21 mouse cellular contexts compared by ENCODE assay signal in the genomic region with DNA sequence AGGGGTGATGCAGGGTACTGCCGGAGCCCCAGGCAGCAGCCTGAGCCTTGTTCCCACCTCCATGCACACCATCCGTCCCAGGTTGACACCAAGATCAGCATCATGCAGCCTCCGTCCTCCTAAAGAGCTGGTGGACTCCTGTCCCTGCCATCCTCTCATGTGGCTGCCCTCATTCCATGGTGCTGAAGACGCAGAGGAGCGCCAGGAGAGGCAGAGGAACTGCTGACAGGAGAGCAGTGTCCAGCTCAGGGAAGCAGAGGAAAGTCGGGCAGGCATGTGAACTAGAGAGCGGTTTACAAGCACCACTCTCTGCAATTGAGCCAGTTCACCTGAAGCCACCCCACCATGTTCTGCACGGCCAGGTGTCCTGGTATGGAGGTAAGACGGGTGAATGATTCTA.
"Had no signal": no experiment of that assay in that cellular context is flagged by ENCODE, and none has a peak within 500 bp of the region (broad histone marks: within the 10 kb centered on the region; RNA-seq: fewer than 3 reads in every experiment).

No protein-coding gene starts in this region.

- H3K4me1 ChIP-seq: limb, embryonic 12.5 days; midbrain, embryonic 12.5 days; midbrain, embryonic 15.5 days; neural tube, embryonic 12.5 days; neural tube, embryonic 15.5 days had no signal

- H3K4me2 ChIP-seq: limb, embryonic 12.5 days; lung, embryonic 14.5 days; midbrain, embryonic 12.5 days; midbrain, embryonic 15.5 days; neural tube, embryonic 12.5 days; neural tube, embryonic 15.5 days had no signal

- DNase-seq: kidney, adult 2 months; kidney, postnatal 36 days; layer of hippocampus, postnatal 36 days; lung, embryonic 14.5 days; right cerebral cortex, adult 18-20 months; right cerebral cortex, postnatal 14 days; right cerebral cortex, postnatal 4 days; thymus, adult 2 months; thymus, postnatal 25 days had no signal

- H3K27ac ChIP-seq: kidney, postnatal 0 days; left cerebral cortex, adult 2 months; limb, embryonic 12.5 days; liver, embryonic 14.5 days; macrophage; midbrain, embryonic 12.5 days; midbrain, embryonic 15.5 days; neural tube, embryonic 12.5 days; neural tube, embryonic 15.5 days had no signal

- H3K9me3 ChIP-seq: limb, embryonic 12.5 days; midbrain, embryonic 12.5 days; midbrain, embryonic 15.5 days; neural tube, embryonic 12.5 days; neural tube, embryonic 15.5 days had no signal

- H3K9ac ChIP-seq: limb, embryonic 12.5 days; liver, embryonic 14.5 days; liver, postnatal 0 days; lung, embryonic 14.5 days; midbrain, embryonic 12.5 days; midbrain, embryonic 15.5 days; neural tube, embryonic 12.5 days; neural tube, embryonic 15.5 days had no signal

- H3K4me3 ChIP-seq: left cerebral cortex, adult 2 months; limb, embryonic 12.5 days; midbrain, embryonic 12.5 days; midbrain, embryonic 15.5 days; neural tube, embryonic 12.5 days; neural tube, embryonic 15.5 days had no signal

- H3K27me3 ChIP-seq: limb, embryonic 12.5 days; midbrain, embryonic 12.5 days; midbrain, embryonic 15.5 days; neural tube, embryonic 12.5 days; neural tube, embryonic 15.5 days had no signal

- ATAC-seq: intestine, embryonic 16.5 days; liver, postnatal 0 days; lung, postnatal 0 days; midbrain, embryonic 15.5 days had no signal
